In the genomic region with DNA sequence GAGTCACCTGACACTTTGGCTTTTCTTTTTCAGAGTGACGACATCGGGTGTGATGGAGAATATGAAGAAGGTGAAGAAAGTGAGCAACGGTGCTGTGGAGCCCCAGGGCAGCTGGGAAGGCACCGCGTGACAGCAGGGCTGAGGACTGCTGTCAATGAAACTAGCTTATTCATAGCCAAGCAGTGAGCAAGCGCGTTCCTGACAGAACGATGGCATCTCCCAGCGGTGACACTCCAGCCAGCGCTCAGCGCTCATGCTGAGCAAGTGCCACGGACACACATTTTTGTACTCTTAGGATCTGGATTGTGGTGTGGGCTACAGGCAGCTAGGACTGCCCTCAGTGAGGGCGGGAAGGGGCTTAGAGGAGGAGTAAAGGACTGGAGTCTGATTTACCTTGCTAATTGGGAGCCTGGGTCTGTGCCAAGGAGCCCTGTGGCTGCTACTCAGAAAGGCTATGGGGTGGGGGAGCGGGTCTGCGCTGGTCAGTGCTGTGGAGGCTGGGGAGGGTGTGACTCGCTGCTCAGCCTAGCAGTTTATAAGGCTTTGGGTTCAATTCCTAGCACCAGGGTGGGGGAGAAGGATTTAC, we compare ENCODE assay signal across 16 mouse cellular contexts. TPM values are rescaled to one million over a fixed set of nuclear protein-coding genes. Genes with fewer than 3 reads are reported as not detected.
DNase-seq lines count a peak whose midpoint lies in the region; ATAC-seq and TF ChIP-seq lines count a peak whose summit lies in the region.
"Had no signal": no experiment of that assay in that cellular context is flagged by ENCODE, and none has a peak within 500 bp of the region (broad histone marks: within the 10 kb centered on the region; RNA-seq: fewer than 3 reads in every experiment).

No protein-coding gene starts in this region.

- ATAC-seq in heart, embryonic 16.5 days (replicated peaks; ENCODE audit: extremely low read depth, insufficient read depth, low FRiP score), result no peak; the same call in 1 of the 2 replicates
- ATAC-seq in erythroid progenitor cell, adult 5-6 weeks (replicated peaks; ENCODE audit: low FRiP score, poor library complexity, severe bottlenecking), result no peak
- ATAC-seq: activated CD4-positive, CD25-positive, alpha-beta regulatory T cell, adult 4 months; liver, postnatal 0 days had no signal

- no peaks in the 10 kb centered on the region for H3K27me3 ChIP-seq in heart, adult 2 months (ENCODE audit: control insufficient read depth, insufficient read depth, low read length)
- H3K27me3 ChIP-seq in heart, embryonic 16.5 days (ENCODE audit: control insufficient read depth, insufficient read depth, low read length), result no peaks in the 10 kb centered on the region
- H3K27me3 ChIP-seq: limb, embryonic 13.5 days had no signal

- TF ChIP-seq EP300 in heart, adult 2 months (IDR thresholded peaks at IDR 0.05; ENCODE audit: insufficient read depth, low read depth, low read length), result no peak

- no peak overlapping the region for H3K9ac ChIP-seq in heart, adult 2 months (ENCODE audit: low read depth, low read length)
- 0 out of 2 replicates have a peak overlapping the region, but pooled peaks have one; percentile 13 for H3K9ac ChIP-seq in heart, embryonic 16.5 days (ENCODE audit: low read length)
- H3K9ac ChIP-seq: limb, embryonic 13.5 days; liver, postnatal 0 days had no signal

- TF ChIP-seq POLR2A in heart, adult 2 months (IDR thresholded peaks at IDR 0.05; ENCODE audit: insufficient read depth, low read depth, low read length), result no peak

- 71% methylated on average over 16 of the region's 16 CpGs for WGBS in heart, adult 2 months
- WGBS in heart, embryonic 16.5 days, result 53% methylated on average over 16 of the region's 16 CpGs

- intact Hi-C loops in heart, adult 2 months (cut with DNase I), result no loop called here
- intact Hi-C loops in heart, postnatal 36 days (cut with DNase I), result no loop called here
- intact Hi-C loops in left cerebral cortex, postnatal 4 days (cut with DNase I), result no loop called here

- H3K9me3 ChIP-seq in heart, embryonic 16.5 days (replicated peaks; ENCODE audit: control insufficient read depth, low read length), result no peaks in the 10 kb centered on the region
- H3K9me3 ChIP-seq: limb, embryonic 13.5 days had no signal

- H3K4me2 ChIP-seq in heart, embryonic 16.5 days (ENCODE audit: low read depth, low read length), result no peak overlapping the region
- H3K4me2 ChIP-seq: limb, embryonic 13.5 days had no signal

- no peak overlapping the region for H3K27ac ChIP-seq in heart, adult 2 months
- peak overlapping the region; percentile 59 for H3K27ac ChIP-seq in heart, embryonic 16.5 days (ENCODE audit: low read length)
- H3K27ac ChIP-seq: limb, embryonic 13.5 days; macrophage had no signal

- no peaks in the 10 kb centered on the region for H3K36me3 ChIP-seq in heart, adult 2 months (ENCODE audit: control insufficient read depth, insufficient read depth, low read length)
- H3K36me3 ChIP-seq in heart, embryonic 16.5 days (ENCODE audit: control insufficient read depth, insufficient read depth), result 0 out of 2 replicates have a peak, but pooled peaks cover 2% of the 10 kb centered on the region

- no peaks in the 10 kb centered on the region for H3K79me2 ChIP-seq in heart, adult 2 months (replicated peaks; ENCODE audit: control insufficient read depth, insufficient read depth, low read length)

- 0 out of 2 replicates have a peak, but pooled peaks have one; percentile 11 for TF ChIP-seq CTCF in heart, adult 2 months (IDR thresholded peaks at IDR 0.05)

- no peaks in the 10 kb centered on the region for H3K4me1 ChIP-seq in heart, adult 2 months (ENCODE audit: control insufficient read depth, insufficient read depth, low read length)
- H3K4me1 ChIP-seq in heart, embryonic 16.5 days (ENCODE audit: control insufficient read depth, insufficient read depth, low read length), result peaks cover 73% of the 10 kb centered on the region
- H3K4me1 ChIP-seq: limb, embryonic 13.5 days had no signal

- no peak for DNase-seq in heart, adult 2 months
- DNase-seq in heart, postnatal 36 days, result no peak
- peak; percentile 38 for DNase-seq in left cerebral cortex, postnatal 4 days
- no peak for DNase-seq in left cerebral cortex, adult 8-10 months (ENCODE audit: low spot score in 2 of 2)
- peak; percentile 60 for DNase-seq in brain, adult 2 months (ENCODE audit: low read depth, low spot score)
- DNase-seq in T-cell, adult 2 months (ENCODE audit: low spot score), result no peak
- DNase-seq: cerebellum, adult 8-10 months; embryo, embryonic 11 days; kidney, adult 18-20 months; kidney, postnatal 25 days; liver, postnatal 0 days had no signal

- H3K4me3 ChIP-seq in heart, adult 2 months, result no peak overlapping the region
- H3K4me3 ChIP-seq in heart, embryonic 16.5 days (ENCODE audit: low read length), result no peak overlapping the region
- H3K4me3 ChIP-seq: limb, embryonic 13.5 days had no signal

RNA-seq across cellular contexts. Expression of gene Ncs1, which starts 31.3 kb away (rescaled TPM):
- total RNA-seq in heart, adult 2 months (2021), result 10 to 100 TPM; 11.8 to 14.1 TPM
- polyA plus RNA-seq in heart, adult 2 months (2012; rRNA removed), result 5.9 and 8.3 TPM in 2 replicates
- 10 to 100 TPM in 1 of 2 experiments, 1 to 10 TPM in 1; 9.5 to 10.5 TPM for total RNA-seq in heart, postnatal 36 days (2021)
- 100 to 1,000 TPM; 161 to 162 TPM for total RNA-seq in left cerebral cortex, postnatal 4 days (2021)
- total RNA-seq in left cerebral cortex, adult 8-10 months (2022), result 100 to 1,000 TPM; 207 to 245 (median 229) TPM
- polyA plus RNA-seq in heart, embryonic 16.5 days (2015; fragmentation: Nextera tagmentation; extraction: Ambion mirVana), result 29.4 and 32.1 TPM in 2 replicates
- not detected in 2 replicates for total RNA-seq in erythroid progenitor cell, adult 5-6 weeks (2015; ENCODE audit: low replicate concordance)
- total RNA-seq in erythroid progenitor cell, adult 5-6 weeks (2017; ENCODE audit: low replicate concordance), result 0.39 TPM in 1 of 2 replicates, not detected in the other

Comparison
In these comparisons a context has a peak if more than half of its experiments do, and no peak if none do; other contexts are left out.
1. DNase-seq: peak in left cerebral cortex, postnatal 4 days (single experiment) and brain, adult 2 months (single experiment); none in heart, adult 2 months (0 of 2), heart, postnatal 36 days (0 of 2), left cerebral cortex, adult 8-10 months (0 of 2) and T-cell, adult 2 months (single experiment).
2. RNA of gene Ncs1, which starts 31.3 kb away (total RNA-seq): 207 to 245 TPM in left cerebral cortex, adult 8-10 months and 161 to 162 TPM in left cerebral cortex, postnatal 4 days; 11.8 to 14.1 TPM in heart, adult 2 months, 9.5 to 10.5 TPM in heart, postnatal 36 days and 0.39 TPM in erythroid progenitor cell, adult 5-6 weeks; every median in the first group is over 10 times any median in the second.